Mouse (Mus musculus): ENCODE results near the gene D930020B18Rik.

GRCm38 (mm10) chr10:121604632-121605344 lies 36.6 kb upstream of the D930020B18Rik start:
- no peak for TF ChIP-seq POLR2A (IDR thresholded peaks at IDR 0.05; ENCODE audit: borderline replicate concordance, low read depth, low read length)
- TF ChIP-seq CTCF (IDR thresholded peaks at IDR 0.05; ENCODE audit: low read depth, low read length) = no peak

Measured in bone marrow macrophage, adult 2 months (primary cell).